Mouse (Mus musculus): ENCODE measurements around the gene Hras.

Gene Hras

GRCm38 (mm10) chr7:141193948-141194347, at the start of gene Hras, which contains the start of gene Lrrc56:
Hras (minus strand) TSS chr7:141194005.
Lrrc56 (plus strand) TSS chr7:141194157.
- in situ Hi-C loops (cut with MboI; ENCODE audit: unreplicated experiment in 2 of 2), result loop anchor here in 1 of 2 experiments (25.0 kb wide), 1 partner anchor 232 kb away; the partner anchor contains the start of genes Gm45717, Ifitm1, Ifitm2 and Ifitm5

- in situ Hi-C loops (cut with MboI; ENCODE audit: unreplicated experiment in 2 of 2), result no loop called here
Observed at GRCm38 (mm10) chr7:141231551-141231950, 37.7 kb upstream of the Hras start.

GRCm38 (mm10) chr7:141231111-141231510, 37.3 kb upstream of the Hras start:
- in situ Hi-C loops (cut with MboI; ENCODE audit: unreplicated experiment in 2 of 2), result no loop called here

- in situ Hi-C loops (cut with MboI; ENCODE audit: unreplicated experiment in 2 of 2), result no loop called here
Observed at GRCm38 (mm10) chr7:141230570-141230969, 36.8 kb upstream of the Hras start.

- in situ Hi-C loops (cut with MboI; ENCODE audit: unreplicated experiment in 2 of 2), result no loop called here
Observed at GRCm38 (mm10) chr7:141229702-141230101, 35.9 kb upstream of the Hras start.

GRCm38 (mm10) chr7:141228279-141229067, 34.7 kb upstream of the Hras start, which contains the start of gene Phrf1:
Phrf1 (plus strand) TSS chr7:141228784.
- in situ Hi-C loops (cut with MboI; ENCODE audit: unreplicated experiment in 2 of 2), result no loop called here

- in situ Hi-C loops (cut with MboI; ENCODE audit: unreplicated experiment in 2 of 2), result no loop called here
Observed at GRCm38 (mm10) chr7:141227796-141228195, 34.0 kb upstream of the Hras start.

GRCm38 (mm10) chr7:141226535-141226934, 32.7 kb upstream of the Hras start:
- in situ Hi-C loops (cut with MboI; ENCODE audit: unreplicated experiment in 2 of 2), result no loop called here

- in situ Hi-C loops (cut with MboI; ENCODE audit: unreplicated experiment in 2 of 2), result no loop called here
Observed at GRCm38 (mm10) chr7:141222696-141223215, 29.0 kb upstream of the Hras start.

GRCm38 (mm10) chr7:141222126-141222467, 28.3 kb upstream of the Hras start:
- in situ Hi-C loops (cut with MboI; ENCODE audit: unreplicated experiment in 2 of 2), result no loop called here

GRCm38 (mm10) chr7:141221249-141222125, 27.7 kb upstream of the Hras start:
- in situ Hi-C loops (cut with MboI; ENCODE audit: unreplicated experiment in 2 of 2), result no loop called here

GRCm38 (mm10) chr7:141220377-141220776, 26.6 kb upstream of the Hras start:
- in situ Hi-C loops (cut with MboI; ENCODE audit: unreplicated experiment in 2 of 2), result no loop called here

- in situ Hi-C loops (cut with MboI; ENCODE audit: unreplicated experiment in 2 of 2), result no loop called here
Observed at GRCm38 (mm10) chr7:141219558-141220099, 25.8 kb upstream of the Hras start.

GRCm38 (mm10) chr7:141218557-141219133, 24.8 kb upstream of the Hras start:
- in situ Hi-C loops (cut with MboI; ENCODE audit: unreplicated experiment in 2 of 2), result no loop called here

- in situ Hi-C loops (cut with MboI; ENCODE audit: unreplicated experiment in 2 of 2), result no loop called here
Observed at GRCm38 (mm10) chr7:141218141-141218540, 24.3 kb upstream of the Hras start.

- in situ Hi-C loops (cut with MboI; ENCODE audit: unreplicated experiment in 2 of 2), result no loop called here
Observed at GRCm38 (mm10) chr7:141217343-141218013, 23.7 kb upstream of the Hras start.

- in situ Hi-C loops (cut with MboI; ENCODE audit: unreplicated experiment in 2 of 2), result no loop called here
Observed at GRCm38 (mm10) chr7:141216894-141217293, 23.1 kb upstream of the Hras start.

- in situ Hi-C loops (cut with MboI; ENCODE audit: unreplicated experiment in 2 of 2), result no loop called here
Observed at GRCm38 (mm10) chr7:141215880-141216733, 22.3 kb upstream of the Hras start.

Measured in v-Abl transformed pro-B cells (cell line).